Mouse (Mus musculus): ENCODE results near the gene Ppfibp2. TPM values are rescaled to one million over a fixed set of nuclear protein-coding genes. Genes with fewer than 3 reads are reported as not detected.

The Ppfibp2 gene
- polyA plus RNA-seq, 1 experiment from 2014 or later: 12.8 TPM

GRCm38 (mm10) chr7:107618028-107618992 lies 23.3 kb downstream of the Ppfibp2 start:
- no peaks in the 10 kb centered on the region for H3K27me3 ChIP-seq (replicated peaks)
- H3K9ac ChIP-seq: no peak overlapping the region
- no peak overlapping the region for H3K27ac ChIP-seq
- H3K4me1 ChIP-seq (replicated peaks): no peaks in the 10 kb centered on the region
- no peak overlapping the region for H3K4me3 ChIP-seq (replicated peaks)
- no peaks in the 10 kb centered on the region for H3K36me3 ChIP-seq
- WGBS: 31% methylated on average over 10 of the region's 11 CpGs
- H3K9me3 ChIP-seq: no peaks in the 10 kb centered on the region
- 0 out of 2 replicates have a peak, but pooled peaks have one; percentile 31 for ATAC-seq
- H3K4me2 ChIP-seq (replicated peaks): no peak overlapping the region

GRCm38 (mm10) chr7:107619225-107619624 lies 24.2 kb downstream of the Ppfibp2 start:
- no peak overlapping the region for H3K4me2 ChIP-seq (replicated peaks)
- no peak overlapping the region for H3K27ac ChIP-seq
- H3K4me1 ChIP-seq (replicated peaks): no peaks in the 10 kb centered on the region
- H3K9ac ChIP-seq: no peak overlapping the region
- no peaks in the 10 kb centered on the region for H3K9me3 ChIP-seq
- no peaks in the 10 kb centered on the region for H3K27me3 ChIP-seq (replicated peaks)
- no peak for ATAC-seq
- H3K4me3 ChIP-seq (replicated peaks): no peak overlapping the region
- H3K36me3 ChIP-seq: no peaks in the 10 kb centered on the region
- 69% methylated on average over 4 of the region's 4 CpGs for WGBS

- Histone ChIP-seq H3K36me3 (no peaks in the 10 kb centered on the region), H3K9me3 (no peaks in the 10 kb centered on the region), H3K27ac (no peak overlapping the region), H3K4me1 (replicated peaks) (no peaks in the 10 kb centered on the region), H3K27me3 (replicated peaks) (no peaks in the 10 kb centered on the region), H3K4me3 (replicated peaks) (no peak overlapping the region), H3K9ac (no peak overlapping the region), H3K4me2 (replicated peaks) (no peak overlapping the region)
- 79% methylated on average over 3 of the region's 3 CpGs for WGBS
- no peak for ATAC-seq
Measured at GRCm38 (mm10) chr7:107620137-107620536, 25.1 kb downstream of the Ppfibp2 start.

GRCm38 (mm10) chr7:107624432-107624831 lies 29.4 kb downstream of the Ppfibp2 start:
- no peak overlapping the region for H3K4me2 ChIP-seq (replicated peaks)
- H3K36me3 ChIP-seq: no peaks in the 10 kb centered on the region
- H3K9ac ChIP-seq: no peak overlapping the region
- H3K4me1 ChIP-seq (replicated peaks): no peaks in the 10 kb centered on the region
- no peak overlapping the region for H3K4me3 ChIP-seq (replicated peaks)
- H3K27me3 ChIP-seq (replicated peaks): no peaks in the 10 kb centered on the region
- H3K9me3 ChIP-seq: no peaks in the 10 kb centered on the region
- ATAC-seq: no peak
- H3K27ac ChIP-seq: no peak overlapping the region
- WGBS: 55% methylated on average over 3 of the region's 3 CpGs

- H3K36me3 ChIP-seq: no peaks in the 10 kb centered on the region
- no peak within 1 kb of the TSS for H3K9ac ChIP-seq
- H3K27ac ChIP-seq: no peak within 1 kb of the TSS
- H3K9me3 ChIP-seq: no peaks in the 10 kb centered on the region
- no peak within 1 kb of the TSS for H3K4me2 ChIP-seq (replicated peaks)
- 69% methylated on average over 2 of the region's 2 CpGs for WGBS
- H3K27me3 ChIP-seq (replicated peaks): no peaks in the 10 kb centered on the region
- no peak within 1 kb of the TSS for H3K4me3 ChIP-seq (replicated peaks)
- ATAC-seq: no peak
- no peaks in the 10 kb centered on the region for H3K4me1 ChIP-seq (replicated peaks)
Measured at GRCm38 (mm10) chr7:107625061-107625460, 30.1 kb downstream of the Ppfibp2 start, which contains the start of gene 5330417H12Rik. 5330417H12Rik (minus strand) TSS chr7:107625161.

- Histone ChIP-seq H3K9me3 (no peaks in the 10 kb centered on the region), H3K27ac (no peak overlapping the region), H3K4me1 (replicated peaks) (no peaks in the 10 kb centered on the region), H3K9ac (no peak overlapping the region), H3K27me3 (replicated peaks) (no peaks in the 10 kb centered on the region), H3K4me2 (replicated peaks) (no peak overlapping the region), H3K36me3 (no peaks in the 10 kb centered on the region), H3K4me3 (replicated peaks) (no peak overlapping the region)
- WGBS: 43% methylated on average over 6 of the region's 6 CpGs
- ATAC-seq: no peak
Measured at GRCm38 (mm10) chr7:107625781-107626180, 30.8 kb downstream of the Ppfibp2 start.

GRCm38 (mm10) chr7:107628383-107628782 lies 33.4 kb downstream of the Ppfibp2 start:
- H3K36me3 ChIP-seq: no peaks in the 10 kb centered on the region
- H3K4me2 ChIP-seq (replicated peaks): no peak overlapping the region
- H3K27ac ChIP-seq: no peak overlapping the region
- H3K9ac ChIP-seq: no peak overlapping the region
- H3K4me1 ChIP-seq (replicated peaks): no peaks in the 10 kb centered on the region
- H3K9me3 ChIP-seq: no peaks in the 10 kb centered on the region
- no peak for ATAC-seq
- H3K27me3 ChIP-seq (replicated peaks): no peaks in the 10 kb centered on the region
- H3K4me3 ChIP-seq (replicated peaks): no peak overlapping the region

- H3K36me3 ChIP-seq: no peaks in the 10 kb centered on the region
- no peaks in the 10 kb centered on the region for H3K9me3 ChIP-seq
- no peaks in the 10 kb centered on the region for H3K27me3 ChIP-seq (replicated peaks)
- no peak overlapping the region for H3K4me3 ChIP-seq (replicated peaks)
- no peak overlapping the region for H3K4me2 ChIP-seq (replicated peaks)
- no peak overlapping the region for H3K9ac ChIP-seq
- WGBS: 93% methylated on average over 4 of the region's 4 CpGs
- no peak overlapping the region for H3K27ac ChIP-seq
- ATAC-seq: no peak
- H3K4me1 ChIP-seq (replicated peaks): no peaks in the 10 kb centered on the region
Measured at GRCm38 (mm10) chr7:107633201-107633600, 38.2 kb downstream of the Ppfibp2 start.

- WGBS: 93% methylated on average over 7 of the region's 7 CpGs
- Histone ChIP-seq H3K9me3 (no peaks in the 10 kb centered on the region), H3K4me2 (replicated peaks) (no peak overlapping the region), H3K27me3 (replicated peaks) (no peaks in the 10 kb centered on the region), H3K36me3 (no peaks in the 10 kb centered on the region), H3K4me3 (replicated peaks) (no peak overlapping the region), H3K27ac (no peak overlapping the region), H3K4me1 (replicated peaks) (no peaks in the 10 kb centered on the region), H3K9ac (no peak overlapping the region)
- no peak for ATAC-seq
Measured at GRCm38 (mm10) chr7:107637398-107637797, 42.4 kb downstream of the Ppfibp2 start.

- Histone ChIP-seq H3K9ac (no peak overlapping the region), H3K27me3 (replicated peaks) (no peaks in the 10 kb centered on the region), H3K4me3 (replicated peaks) (no peak overlapping the region), H3K4me2 (replicated peaks) (no peak overlapping the region), H3K27ac (no peak overlapping the region), H3K4me1 (replicated peaks) (no peaks in the 10 kb centered on the region), H3K9me3 (no peaks in the 10 kb centered on the region), H3K36me3 (no peaks in the 10 kb centered on the region)
- WGBS: 84% methylated on average over 5 of the region's 5 CpGs
- no peak for ATAC-seq
Measured at GRCm38 (mm10) chr7:107638026-107638425, 43.0 kb downstream of the Ppfibp2 start.

- Histone ChIP-seq H3K4me1 (replicated peaks) (no peaks in the 10 kb centered on the region), H3K36me3 (no peaks in the 10 kb centered on the region), H3K27me3 (replicated peaks) (no peaks in the 10 kb centered on the region), H3K9me3 (no peaks in the 10 kb centered on the region), H3K4me3 (replicated peaks) (no peak overlapping the region), H3K4me2 (replicated peaks) (no peak overlapping the region), H3K9ac (no peak overlapping the region), H3K27ac (no peak overlapping the region)
- 71% methylated on average over 7 of the region's 7 CpGs for WGBS
- no peak for ATAC-seq
Measured at GRCm38 (mm10) chr7:107642586-107643275, 47.7 kb downstream of the Ppfibp2 start.

GRCm38 (mm10) chr7:107644987-107645386 lies 50.0 kb downstream of the Ppfibp2 start:
- no peaks in the 10 kb centered on the region for H3K36me3 ChIP-seq
- no peak overlapping the region for H3K27ac ChIP-seq
- no peaks in the 10 kb centered on the region for H3K9me3 ChIP-seq
- H3K4me1 ChIP-seq (replicated peaks): no peaks in the 10 kb centered on the region
- no peak for ATAC-seq
- H3K4me2 ChIP-seq (replicated peaks): no peak overlapping the region
- no peak overlapping the region for H3K4me3 ChIP-seq (replicated peaks)
- 88% methylated on average over 2 of the region's 2 CpGs for WGBS
- H3K27me3 ChIP-seq (replicated peaks): no peaks in the 10 kb centered on the region
- H3K9ac ChIP-seq: no peak overlapping the region

Measured in intestine, embryonic 15.5 days (tissue).